Mouse (Mus musculus): ENCODE results near the gene Dnaja3. TPM values are rescaled to one million over a fixed set of nuclear protein-coding genes. Genes with fewer than 3 reads are reported as not detected.

Dnaja3 gene
- 77.6 and 77.7 TPM in 2 replicates for polyA plus RNA-seq (2016; fragmentation: Nextera tagmentation; extraction: Ambion mirVana)

DNA sequence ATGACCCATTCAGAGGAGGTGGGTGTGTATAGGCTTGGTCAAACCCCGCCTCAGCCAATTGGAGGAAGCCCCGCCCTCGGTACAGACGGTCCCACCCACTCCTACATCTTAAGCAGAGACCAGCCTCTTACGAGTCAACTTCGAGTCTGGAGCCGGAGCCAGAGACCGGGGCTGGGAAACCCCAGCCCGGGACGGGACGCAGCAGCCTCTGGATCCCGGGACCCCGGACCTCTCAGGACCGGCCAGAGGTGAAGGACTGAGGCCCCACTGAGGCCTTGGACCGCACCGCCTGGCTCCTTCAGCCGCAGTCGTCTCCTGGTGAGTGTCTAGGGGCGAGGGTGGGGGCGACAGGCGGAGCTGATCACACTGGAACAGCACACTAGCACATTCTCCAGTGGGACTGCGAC is at the start of gene Dnaja3, which contains the start of gene Vasn:
Gene Dnaja3, plus strand, starts transcription at position 159 of the 407 bp plus-strand sequence.
Gene Vasn, plus strand, starts transcription at position 111 of the 407 bp plus-strand sequence.
- H3K36me3 ChIP-seq: no peaks in the 10 kb centered on the region
- H3K9ac ChIP-seq: peak within 1 kb of the TSS; percentile 89
- H3K9me3 ChIP-seq (replicated peaks): no peaks in the 10 kb centered on the region
- H3K4me1 ChIP-seq (replicated peaks): peaks cover 71% of the 10 kb centered on the region
- peak within 1 kb of the TSS; percentile 89 for H3K4me2 ChIP-seq
- 2% methylated on average over 22 of the region's 22 CpGs for WGBS
- H3K27me3 ChIP-seq (replicated peaks): no peaks in the 10 kb centered on the region
- peak within 1 kb of the TSS; percentile 65 for H3K4me3 ChIP-seq
- ATAC-seq (ENCODE audit: insufficient number of reproducible peaks, low FRiP score): peak; percentile 91
- peak within 1 kb of the TSS; percentile 90 for H3K27ac ChIP-seq (ENCODE audit: poor library complexity, severe bottlenecking)

DNA sequence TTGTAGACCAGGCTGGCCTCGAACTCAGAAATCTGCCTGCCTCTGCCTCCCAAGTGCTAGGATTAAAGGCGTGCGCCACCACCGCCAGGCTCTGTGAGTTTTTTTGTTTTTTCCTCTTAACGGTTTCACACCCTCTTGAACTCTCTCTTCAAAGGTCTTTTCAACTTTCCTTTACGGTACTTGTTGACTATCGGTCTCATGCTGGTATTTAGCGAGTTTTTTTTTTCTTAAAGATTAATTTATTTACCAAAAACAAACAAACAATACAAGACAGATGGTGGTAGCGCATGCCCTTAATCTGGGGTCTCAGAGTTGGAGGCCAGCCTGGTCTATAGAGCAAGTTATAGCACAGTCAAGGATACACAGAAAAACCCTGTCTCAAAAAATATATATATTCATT is 49.6 kb upstream of the Dnaja3 start:
- Histone ChIP-seq H3K4me2 (no peak overlapping the region), H3K27ac (ENCODE audit: poor library complexity, severe bottlenecking) (no peak overlapping the region), H3K9me3 (replicated peaks) (no peaks in the 10 kb centered on the region), H3K27me3 (replicated peaks) (no peaks in the 10 kb centered on the region), H3K4me3 (no peak overlapping the region), H3K4me1 (replicated peaks) (peaks cover 37% of the 10 kb centered on the region), H3K9ac (no peak overlapping the region), H3K36me3 (peaks cover 14% of the 10 kb centered on the region)
- no peak for ATAC-seq (ENCODE audit: insufficient number of reproducible peaks, low FRiP score)
- 91% methylated on average over 9 of the region's 9 CpGs for WGBS

- H3K4me3 ChIP-seq: peak overlapping the region; percentile 87
- no peaks in the 10 kb centered on the region for H3K27me3 ChIP-seq (replicated peaks)
- WGBS: 13% methylated on average over 32 of the region's 32 CpGs
- peaks cover 14% of the 10 kb centered on the region for H3K36me3 ChIP-seq
- H3K9ac ChIP-seq: peak overlapping the region; percentile 97
- no peak for ATAC-seq (ENCODE audit: insufficient number of reproducible peaks, low FRiP score)
- no peaks in the 10 kb centered on the region for H3K9me3 ChIP-seq (replicated peaks)
- H3K27ac ChIP-seq (ENCODE audit: poor library complexity, severe bottlenecking): peak overlapping the region; percentile 96
- H3K4me1 ChIP-seq (replicated peaks): peaks cover 47% of the 10 kb centered on the region
- H3K4me2 ChIP-seq: peak overlapping the region; percentile 78
These were observed 46.6 kb upstream of the Dnaja3 start for GRCm38 (mm10) chr16:4592909-4593875.

- Histone ChIP-seq H3K4me2 (peak within 1 kb of the TSS; percentile 78), H3K27me3 (replicated peaks) (no peaks in the 10 kb centered on the region), H3K27ac (ENCODE audit: poor library complexity, severe bottlenecking) (peak within 1 kb of the TSS; percentile 96), H3K9me3 (replicated peaks) (no peaks in the 10 kb centered on the region), H3K9ac (peak within 1 kb of the TSS; percentile 97), H3K4me3 (peak within 1 kb of the TSS; percentile 87), H3K4me1 (replicated peaks) (peaks cover 56% of the 10 kb centered on the region), H3K36me3 (peaks cover 14% of the 10 kb centered on the region)
- ATAC-seq (ENCODE audit: insufficient number of reproducible peaks, low FRiP score): peak; percentile 86
- under 1% methylated on average over 21 of the region's 74 CpGs for WGBS
These were observed 45.6 kb upstream of the Dnaja3 start, which contains the start of gene Glis2 for GRCm38 (mm10) chr16:4593971-4594813. TSS of gene Glis2 (plus strand) at chr16:4594713.

DNA sequence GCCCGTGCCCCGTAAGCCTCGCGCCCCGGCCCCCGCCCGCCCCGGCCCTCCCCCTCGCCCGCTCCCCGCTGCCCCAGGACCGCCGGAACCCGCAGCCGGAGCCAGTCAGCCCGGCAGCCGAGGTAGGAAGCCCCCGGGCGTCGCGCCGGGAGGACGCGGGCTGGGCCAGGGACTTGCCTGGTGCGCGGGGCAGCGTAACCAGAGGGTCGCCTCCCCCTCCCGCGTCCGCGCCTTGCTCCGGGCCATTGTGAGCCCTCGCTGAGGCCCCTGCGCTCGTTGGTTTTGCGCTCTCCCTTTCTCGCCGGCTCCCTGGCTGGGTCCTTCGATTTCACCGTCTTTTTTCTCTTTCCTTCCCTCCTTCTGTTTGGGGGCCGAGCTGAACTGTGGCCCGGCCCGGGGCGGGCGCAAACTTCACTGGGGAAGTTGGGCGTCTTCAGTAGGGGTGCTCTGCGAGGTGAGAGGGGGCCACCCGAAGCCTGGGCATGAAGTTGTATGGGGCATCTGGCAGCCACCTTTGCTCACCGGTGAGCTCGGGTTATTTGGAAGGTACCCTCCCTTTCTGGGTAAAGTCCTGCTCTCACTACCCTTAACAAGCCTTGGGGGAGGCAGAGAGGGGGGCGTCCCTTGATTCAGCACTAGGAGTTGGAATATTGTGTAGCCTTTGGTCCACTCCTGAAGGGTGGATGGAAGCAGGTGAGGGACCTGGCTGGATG is 44.8 kb upstream of the Dnaja3 start:
- Histone ChIP-seq H3K9ac (peak overlapping the region; percentile 97), H3K36me3 (peaks cover 10% of the 10 kb centered on the region), H3K4me2 (peak overlapping the region; percentile 78), H3K9me3 (replicated peaks) (no peaks in the 10 kb centered on the region), H3K27ac (ENCODE audit: poor library complexity, severe bottlenecking) (peak overlapping the region; percentile 96), H3K27me3 (replicated peaks) (no peaks in the 10 kb centered on the region), H3K4me1 (replicated peaks) (peaks cover 64% of the 10 kb centered on the region), H3K4me3 (peak overlapping the region; percentile 87)
- under 1% methylated on average over 48 of the region's 52 CpGs for WGBS
- ATAC-seq (ENCODE audit: insufficient number of reproducible peaks, low FRiP score): peak; percentile 22

DNA sequence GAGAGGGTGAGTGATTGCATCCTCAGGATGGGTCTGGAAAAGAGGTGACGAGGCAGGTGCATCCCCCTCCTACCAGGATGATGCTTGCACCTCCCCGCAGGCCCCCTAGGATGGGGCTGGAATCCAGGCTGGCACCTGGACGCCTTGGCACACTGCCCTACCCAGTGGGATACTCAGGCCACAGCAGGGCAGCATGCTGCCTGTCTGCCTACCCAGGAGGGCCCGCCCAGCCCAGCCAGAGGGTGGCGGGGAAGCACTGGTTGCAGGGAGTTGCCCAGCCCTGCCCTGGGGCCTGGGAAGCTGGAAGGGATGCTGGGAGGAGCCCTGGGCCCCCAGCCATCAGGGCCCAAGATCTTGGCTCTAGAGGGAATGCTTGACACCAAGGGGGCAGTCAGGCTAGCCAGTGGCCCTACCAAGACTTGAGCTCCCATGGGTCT is 44.2 kb upstream of the Dnaja3 start:
- Histone ChIP-seq H3K27me3 (replicated peaks) (no peaks in the 10 kb centered on the region), H3K4me3 (peak overlapping the region; percentile 87), H3K4me2 (peak overlapping the region; percentile 78), H3K4me1 (replicated peaks) (peaks cover 69% of the 10 kb centered on the region), H3K36me3 (peaks cover 7% of the 10 kb centered on the region), H3K9ac (peak overlapping the region; percentile 97), H3K27ac (ENCODE audit: poor library complexity, severe bottlenecking) (peak overlapping the region; percentile 96), H3K9me3 (replicated peaks) (no peaks in the 10 kb centered on the region)
- peak; percentile 30 for ATAC-seq (ENCODE audit: insufficient number of reproducible peaks, low FRiP score)
- WGBS: 12% methylated on average over 5 of the region's 5 CpGs

DNA sequence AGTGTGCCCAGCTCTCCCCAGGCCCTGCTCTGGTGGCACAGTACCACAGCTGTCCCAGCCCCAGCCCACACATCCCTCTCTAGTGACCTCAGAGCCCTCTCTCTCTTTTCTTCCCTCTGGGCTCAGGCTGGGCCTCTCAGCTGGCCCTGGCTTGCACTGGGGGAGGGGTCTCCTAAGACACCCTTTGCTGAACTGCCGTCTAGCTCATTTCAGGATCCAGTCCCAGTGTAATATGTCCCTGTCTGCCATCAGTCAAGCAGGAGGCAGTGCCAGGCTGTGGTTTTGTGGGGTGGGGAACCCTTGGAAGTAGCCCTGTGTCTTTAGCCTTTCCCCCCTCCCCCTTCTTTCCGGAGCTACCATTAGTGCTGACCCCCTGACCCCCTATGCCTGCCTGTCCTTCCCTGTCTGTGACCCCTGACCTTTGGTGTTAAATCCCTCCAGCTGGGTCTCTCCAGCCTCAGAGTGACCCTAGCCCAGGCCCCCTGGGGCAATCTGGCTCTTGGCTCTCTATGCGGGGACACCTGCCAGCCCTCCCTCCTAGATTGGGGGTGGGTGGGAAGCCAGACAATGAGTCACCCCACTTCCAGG is 43.6 kb upstream of the Dnaja3 start:
- peaks cover 76% of the 10 kb centered on the region for H3K4me1 ChIP-seq (replicated peaks)
- no peak for ATAC-seq (ENCODE audit: insufficient number of reproducible peaks, low FRiP score)
- peak overlapping the region; percentile 78 for H3K4me2 ChIP-seq
- peak overlapping the region; percentile 97 for H3K9ac ChIP-seq
- peak overlapping the region; percentile 87 for H3K4me3 ChIP-seq
- peak overlapping the region; percentile 96 for H3K27ac ChIP-seq (ENCODE audit: poor library complexity, severe bottlenecking)
- peaks cover under 1% of the 10 kb centered on the region; the same call in 1 of the 2 replicates for H3K36me3 ChIP-seq
- no peaks in the 10 kb centered on the region for H3K9me3 ChIP-seq (replicated peaks)
- no peaks in the 10 kb centered on the region for H3K27me3 ChIP-seq (replicated peaks)
- 12% methylated on average over 3 of the region's 3 CpGs for WGBS

DNA sequence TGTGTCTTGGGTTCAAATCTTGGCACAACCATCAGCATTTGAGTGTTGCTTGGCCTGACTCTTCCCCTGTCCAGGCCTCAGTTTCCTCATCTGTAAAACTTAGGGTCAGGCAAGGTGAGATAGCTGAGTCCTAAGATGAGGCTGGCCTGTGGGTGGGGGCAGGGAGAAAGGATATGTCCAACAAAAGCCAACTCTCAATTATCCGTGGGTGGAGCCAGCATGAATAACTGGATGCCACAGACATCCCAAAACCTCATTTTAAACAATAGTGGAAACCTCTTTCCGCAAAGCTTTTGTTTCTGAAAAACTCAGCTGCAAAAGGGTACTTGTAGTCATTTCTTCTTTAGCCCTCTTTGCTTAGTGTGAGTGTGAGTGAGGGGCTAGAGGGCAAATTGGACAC is 43.0 kb upstream of the Dnaja3 start:
- Histone ChIP-seq H3K4me3 (peak overlapping the region; percentile 87), H3K9me3 (replicated peaks) (no peaks in the 10 kb centered on the region), H3K9ac (peak overlapping the region; percentile 97; the same call in 1 of the 2 replicates), H3K4me2 (peak overlapping the region; percentile 78), H3K36me3 (no peaks in the 10 kb centered on the region), H3K4me1 (replicated peaks) (peaks cover 81% of the 10 kb centered on the region), H3K27me3 (replicated peaks) (no peaks in the 10 kb centered on the region), H3K27ac (ENCODE audit: poor library complexity, severe bottlenecking) (0 out of 2 replicates have a peak overlapping the region, but pooled peaks have one; percentile 42)
- no peak for ATAC-seq (ENCODE audit: insufficient number of reproducible peaks, low FRiP score)
- 68% methylated on average over 2 of the region's 2 CpGs for WGBS

DNA sequence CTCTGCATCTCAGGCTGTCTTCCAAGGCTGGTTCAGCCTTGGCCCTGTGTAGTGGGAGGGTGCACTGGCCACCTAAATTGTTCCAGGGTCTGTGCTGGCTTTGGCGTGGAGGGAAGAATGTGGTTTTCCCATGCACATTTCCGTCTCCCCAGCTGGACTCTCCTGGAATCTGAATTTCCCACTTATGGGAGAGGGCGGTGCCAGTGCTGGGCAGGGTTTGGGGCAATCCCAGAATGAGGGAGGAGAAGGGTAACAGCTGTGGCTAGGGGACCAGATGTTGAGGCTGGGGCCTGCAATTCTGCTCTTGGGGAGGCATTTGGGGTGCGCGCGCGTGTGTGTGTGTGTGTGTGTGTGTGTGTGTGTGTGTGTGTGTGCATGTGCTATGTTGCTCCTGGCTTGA is 42.5 kb upstream of the Dnaja3 start:
- Histone ChIP-seq H3K27ac (ENCODE audit: poor library complexity, severe bottlenecking) (no peak overlapping the region), H3K27me3 (replicated peaks) (no peaks in the 10 kb centered on the region), H3K4me1 (replicated peaks) (peaks cover 85% of the 10 kb centered on the region), H3K36me3 (no peaks in the 10 kb centered on the region), H3K4me2 (peak overlapping the region; percentile 78), H3K9ac (peak overlapping the region; percentile 34; the same call in 1 of the 2 replicates), H3K9me3 (replicated peaks) (no peaks in the 10 kb centered on the region), H3K4me3 (no peak overlapping the region)
- no peak for ATAC-seq (ENCODE audit: insufficient number of reproducible peaks, low FRiP score)
- WGBS: 63% methylated on average over 7 of the region's 7 CpGs

DNA sequence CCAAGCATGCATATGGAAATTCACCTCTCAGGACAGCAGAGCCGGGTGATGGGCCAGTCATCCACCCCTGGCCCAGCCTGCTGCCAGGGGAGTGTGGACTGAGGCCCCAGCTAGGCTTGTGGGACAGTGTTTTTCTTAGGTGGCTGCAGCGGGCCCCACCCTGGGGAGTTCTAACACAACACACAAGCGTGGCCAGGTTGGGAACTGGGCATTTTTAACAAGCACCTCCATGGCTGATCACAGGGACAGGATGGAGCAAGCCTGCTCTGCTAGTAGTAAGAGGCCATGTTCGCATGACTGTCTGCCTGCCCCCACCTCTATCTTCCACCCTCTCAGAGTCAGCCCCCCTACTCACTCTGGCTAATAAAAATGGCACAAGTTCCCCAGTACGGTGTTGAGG is 41.7 kb upstream of the Dnaja3 start:
- H3K4me1 ChIP-seq (replicated peaks): peaks cover 85% of the 10 kb centered on the region
- no peak for ATAC-seq (ENCODE audit: insufficient number of reproducible peaks, low FRiP score)
- no peaks in the 10 kb centered on the region for H3K27me3 ChIP-seq (replicated peaks)
- no peak overlapping the region for H3K4me2 ChIP-seq
- H3K27ac ChIP-seq (ENCODE audit: poor library complexity, severe bottlenecking): no peak overlapping the region
- no peak overlapping the region for H3K4me3 ChIP-seq
- H3K9ac ChIP-seq: peak overlapping the region; percentile 34
- 65% methylated on average over 5 of the region's 5 CpGs for WGBS
- no peaks in the 10 kb centered on the region for H3K36me3 ChIP-seq
- no peaks in the 10 kb centered on the region for H3K9me3 ChIP-seq (replicated peaks)

Data from heart, embryonic 12.5 days (tissue).